Mouse (Mus musculus): ENCODE data around the gene Polg2. TPM values are rescaled to one million over a fixed set of nuclear protein-coding genes. Genes with fewer than 3 reads are reported as not detected.

Gene Polg2
- polyA plus RNA-seq, 1 experiment from 2014 or later: 9.3 TPM

DNA sequence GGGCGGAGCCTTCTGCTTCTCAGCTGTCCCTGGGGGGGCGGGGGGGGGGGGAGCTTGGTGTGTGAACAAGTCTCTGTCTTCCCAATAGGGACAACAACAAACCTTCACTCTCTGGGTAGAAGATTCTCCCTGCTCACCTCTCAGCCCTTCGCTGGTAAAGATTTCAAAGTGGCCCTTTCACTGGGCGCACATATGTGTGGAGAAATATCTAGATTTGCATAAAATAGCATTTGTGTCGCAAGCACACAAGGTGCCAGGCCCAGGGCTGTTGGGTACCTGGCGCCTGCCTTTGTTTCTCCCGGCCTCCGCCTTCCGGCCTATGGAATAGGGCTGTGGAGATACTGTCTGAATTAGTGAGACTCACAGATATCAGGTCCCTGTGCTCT lies 16.5 kb downstream of the Polg2 start:
- Histone ChIP-seq H3K27me3 (replicated peaks; ENCODE audit: control insufficient read depth, insufficient read depth, low read length) (no peaks in the 10 kb centered on the region), H3K36me3 (ENCODE audit: control insufficient read depth, insufficient read depth, low read length) (peaks cover 4% of the 10 kb centered on the region), H3K9ac (ENCODE audit: low read depth, low read length) (no peak overlapping the region), H3K4me3 (ENCODE audit: low read depth, low read length) (no peak overlapping the region), H3K4me2 (peak overlapping the region; percentile 12; the same call in 1 of the 2 replicates), H3K4me1 (replicated peaks; ENCODE audit: control insufficient read depth, insufficient read depth, low read length) (peaks cover 17% of the 10 kb centered on the region), H3K9me3 (ENCODE audit: control insufficient read depth, low read length) (no peaks in the 10 kb centered on the region), H3K27ac (ENCODE audit: low read depth, low read length) (peak overlapping the region; percentile 35)
- no peak for ATAC-seq (replicated peaks; ENCODE audit: low FRiP score)
- 53% methylated on average over 9 of the region's 9 CpGs for WGBS
- DNase-seq (ENCODE audit: low spot score): no peak

DNA sequence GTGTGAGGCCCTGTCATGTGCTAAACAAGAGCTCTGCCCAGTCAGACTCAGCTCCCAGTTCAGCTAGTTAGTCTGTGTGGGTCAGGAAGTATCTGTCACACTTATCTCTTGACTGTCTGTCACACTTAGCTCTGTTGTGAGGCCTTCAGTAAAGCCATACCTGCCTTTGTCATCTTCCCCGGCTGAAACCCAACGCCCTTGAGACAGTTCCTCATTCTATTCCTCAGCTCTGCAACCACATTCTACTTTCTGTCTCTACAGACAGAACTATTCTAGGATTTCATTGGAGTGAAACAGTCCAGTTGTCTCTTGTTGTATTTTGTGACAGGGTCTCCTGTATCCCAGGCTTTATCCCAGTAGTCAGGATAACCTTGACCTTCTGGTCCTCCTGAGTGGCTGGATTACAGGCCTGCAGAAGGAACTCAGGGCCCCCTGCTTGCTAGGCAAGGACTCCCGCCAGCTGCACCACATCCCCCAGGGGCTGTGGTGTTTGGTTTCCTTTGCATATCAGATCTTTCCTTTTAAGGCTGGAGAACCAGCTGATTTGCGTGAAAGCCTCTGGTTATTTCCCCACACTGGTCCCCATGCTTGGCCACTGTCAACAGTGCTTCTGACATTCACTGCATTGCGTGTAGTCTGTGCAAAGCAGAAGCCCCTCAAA lies 17.1 kb downstream of the Polg2 start:
- no peaks in the 10 kb centered on the region; the same call in none of the 2 replicates for H3K36me3 ChIP-seq (ENCODE audit: control insufficient read depth, insufficient read depth, low read length)
- H3K9ac ChIP-seq (ENCODE audit: low read depth, low read length): no peak overlapping the region
- no peak for DNase-seq (ENCODE audit: low spot score)
- H3K4me1 ChIP-seq (replicated peaks; ENCODE audit: control insufficient read depth, insufficient read depth, low read length): peaks cover 17% of the 10 kb centered on the region
- H3K4me2 ChIP-seq: peak overlapping the region; percentile 38; the same call in 1 of the 2 replicates
- no peaks in the 10 kb centered on the region for H3K9me3 ChIP-seq (ENCODE audit: control insufficient read depth, low read length)
- no peaks in the 10 kb centered on the region for H3K27me3 ChIP-seq (replicated peaks; ENCODE audit: control insufficient read depth, insufficient read depth, low read length)
- 15% methylated on average over 5 of the region's 5 CpGs for WGBS
- peak; percentile 50 for ATAC-seq (replicated peaks; ENCODE audit: low FRiP score)
- H3K27ac ChIP-seq (ENCODE audit: low read depth, low read length): peak overlapping the region; percentile 35
- H3K4me3 ChIP-seq (ENCODE audit: low read depth, low read length): no peak overlapping the region

DNA sequence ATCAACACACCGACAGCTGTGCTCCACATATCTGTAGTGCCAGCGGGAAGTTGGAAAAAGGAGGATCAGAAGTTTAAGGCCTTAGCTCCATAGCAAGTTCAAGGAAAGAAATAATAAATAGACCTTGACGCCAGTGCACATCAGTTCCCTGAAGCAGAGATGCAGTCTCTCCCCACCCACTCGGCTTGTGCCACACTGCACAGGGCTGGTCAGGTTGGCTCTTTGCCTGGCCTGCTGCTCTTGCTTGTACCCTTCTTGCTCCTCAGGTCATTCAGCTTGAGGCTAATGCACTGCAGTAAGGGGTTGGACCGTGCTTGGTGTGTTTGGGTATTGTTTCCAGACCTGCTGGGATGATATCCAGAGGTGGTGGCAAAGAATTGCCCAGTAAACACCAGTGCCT lies 18.8 kb downstream of the Polg2 start:
- Histone ChIP-seq H3K9me3 (ENCODE audit: control insufficient read depth, low read length) (no peaks in the 10 kb centered on the region), H3K4me1 (replicated peaks; ENCODE audit: control insufficient read depth, insufficient read depth, low read length) (peaks cover 17% of the 10 kb centered on the region), H3K9ac (ENCODE audit: low read depth, low read length) (no peak overlapping the region), H3K27me3 (replicated peaks; ENCODE audit: control insufficient read depth, insufficient read depth, low read length) (no peaks in the 10 kb centered on the region), H3K4me2 (no peak overlapping the region), H3K36me3 (ENCODE audit: control insufficient read depth, insufficient read depth, low read length) (no peaks in the 10 kb centered on the region), H3K4me3 (ENCODE audit: low read depth, low read length) (no peak overlapping the region), H3K27ac (ENCODE audit: low read depth, low read length) (no peak overlapping the region)
- DNase-seq (ENCODE audit: low spot score) (no peak), ATAC-seq (replicated peaks; ENCODE audit: low FRiP score) (no peak)
- WGBS: 90% methylated on average over 5 of the region's 5 CpGs

DNA sequence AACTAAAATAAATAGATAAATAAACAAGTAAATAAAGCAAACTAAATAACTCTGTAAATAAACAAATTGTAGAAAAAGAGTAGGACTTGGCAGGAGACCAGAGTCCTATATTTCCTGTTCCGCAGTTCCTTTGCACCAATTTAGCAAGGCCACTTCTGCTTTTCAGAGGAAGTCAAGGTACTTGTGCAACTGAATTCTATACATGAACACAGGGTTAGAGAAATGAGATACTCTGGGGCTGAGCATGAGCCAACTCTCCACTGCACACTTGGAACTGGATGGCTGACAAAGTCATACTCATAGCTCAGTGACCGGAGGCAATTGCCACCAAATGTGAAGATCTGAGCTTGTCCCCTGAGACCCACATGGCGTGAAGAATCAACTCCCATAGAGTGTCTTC lies 20.3 kb downstream of the Polg2 start:
- no peak overlapping the region for H3K4me2 ChIP-seq

DNA sequence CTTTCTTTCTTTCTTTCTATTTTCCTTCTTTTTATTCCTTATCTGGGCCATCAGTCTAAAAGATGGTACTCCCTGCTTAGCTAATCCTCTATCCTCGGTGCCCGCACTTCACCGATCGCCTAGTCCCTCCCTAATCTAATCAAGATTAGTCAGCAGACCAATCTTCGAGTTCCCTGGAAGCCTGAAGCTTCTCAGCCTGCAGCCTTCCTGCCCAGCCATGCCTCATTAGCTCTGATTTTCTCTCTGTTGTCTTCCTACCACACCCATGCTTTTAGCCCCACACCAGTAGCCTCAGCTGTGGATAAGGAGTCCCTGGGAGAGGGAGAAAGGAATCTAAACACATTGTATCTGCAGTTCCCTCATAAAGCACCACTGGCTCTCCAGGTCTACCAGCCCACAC lies 23.8 kb downstream of the Polg2 start:
- DNase-seq (ENCODE audit: low spot score): no peak
- WGBS: 49% methylated on average over 5 of the region's 5 CpGs
- Histone ChIP-seq H3K27me3 (replicated peaks; ENCODE audit: control insufficient read depth, insufficient read depth, low read length) (no peaks in the 10 kb centered on the region), H3K9me3 (ENCODE audit: control insufficient read depth, low read length) (no peaks in the 10 kb centered on the region), H3K36me3 (ENCODE audit: control insufficient read depth, insufficient read depth, low read length) (no peaks in the 10 kb centered on the region), H3K4me2 (no peak overlapping the region), H3K4me3 (ENCODE audit: low read depth, low read length) (no peak overlapping the region), H3K4me1 (replicated peaks; ENCODE audit: control insufficient read depth, insufficient read depth, low read length) (peaks cover 10% of the 10 kb centered on the region; the same call in 1 of the 2 replicates), H3K9ac (ENCODE audit: low read depth, low read length) (no peak overlapping the region), H3K27ac (ENCODE audit: low read depth, low read length) (no peak overlapping the region)
- ATAC-seq (replicated peaks; ENCODE audit: low FRiP score): no peak

More for the DNA sequence above, 20.3 kb downstream of the Polg2 start:
- WGBS: 78% methylated on average over 3 of the region's 3 CpGs
- no peak overlapping the region for H3K4me3 ChIP-seq (ENCODE audit: low read depth, low read length)
- H3K9me3 ChIP-seq (ENCODE audit: control insufficient read depth, low read length): no peaks in the 10 kb centered on the region
- no peak overlapping the region for H3K27ac ChIP-seq (ENCODE audit: low read depth, low read length)
- no peak overlapping the region for H3K9ac ChIP-seq (ENCODE audit: low read depth, low read length)
- no peaks in the 10 kb centered on the region for H3K36me3 ChIP-seq (ENCODE audit: control insufficient read depth, insufficient read depth, low read length)
- ATAC-seq (replicated peaks; ENCODE audit: low FRiP score) (no peak), DNase-seq (ENCODE audit: low spot score) (no peak)
- no peaks in the 10 kb centered on the region for H3K27me3 ChIP-seq (replicated peaks; ENCODE audit: control insufficient read depth, insufficient read depth, low read length)
- H3K4me1 ChIP-seq (replicated peaks; ENCODE audit: control insufficient read depth, insufficient read depth, low read length): peaks cover 17% of the 10 kb centered on the region

DNA sequence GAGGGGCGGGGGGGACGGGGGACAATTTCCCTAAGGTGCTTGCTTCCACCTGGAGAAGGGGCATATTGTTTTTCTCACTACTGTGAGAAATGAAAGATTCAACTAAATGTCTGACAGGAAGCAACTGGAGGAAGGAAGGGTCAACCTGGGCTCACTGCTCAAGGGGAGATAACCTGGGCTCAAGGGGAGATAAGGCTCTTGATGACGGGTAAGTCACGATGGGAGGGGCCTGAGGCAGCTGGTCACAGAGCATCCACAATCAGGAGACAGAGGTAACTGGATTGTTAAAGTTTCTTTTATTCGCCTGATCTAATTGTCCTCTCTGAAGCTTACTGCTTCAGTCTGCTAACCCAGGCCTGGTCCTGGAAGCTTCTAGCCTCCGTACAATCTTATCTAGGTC lies 26.0 kb downstream of the Polg2 start:
- H3K9ac ChIP-seq (ENCODE audit: low read depth, low read length): no peak overlapping the region
- ATAC-seq (replicated peaks; ENCODE audit: low FRiP score) (no peak), DNase-seq (ENCODE audit: low spot score) (no peak)
- no peaks in the 10 kb centered on the region for H3K27me3 ChIP-seq (replicated peaks; ENCODE audit: control insufficient read depth, insufficient read depth, low read length)
- H3K27ac ChIP-seq (ENCODE audit: low read depth, low read length): no peak overlapping the region
- no peak overlapping the region for H3K4me3 ChIP-seq (ENCODE audit: low read depth, low read length)
- H3K4me2 ChIP-seq: no peak overlapping the region
- 66% methylated on average over 6 of the region's 6 CpGs for WGBS
- no peaks in the 10 kb centered on the region for H3K9me3 ChIP-seq (ENCODE audit: control insufficient read depth, low read length)
- peaks cover 10% of the 10 kb centered on the region; the same call in 1 of the 2 replicates for H3K4me1 ChIP-seq (replicated peaks; ENCODE audit: control insufficient read depth, insufficient read depth, low read length)
- no peaks in the 10 kb centered on the region for H3K36me3 ChIP-seq (ENCODE audit: control insufficient read depth, insufficient read depth, low read length)

DNA sequence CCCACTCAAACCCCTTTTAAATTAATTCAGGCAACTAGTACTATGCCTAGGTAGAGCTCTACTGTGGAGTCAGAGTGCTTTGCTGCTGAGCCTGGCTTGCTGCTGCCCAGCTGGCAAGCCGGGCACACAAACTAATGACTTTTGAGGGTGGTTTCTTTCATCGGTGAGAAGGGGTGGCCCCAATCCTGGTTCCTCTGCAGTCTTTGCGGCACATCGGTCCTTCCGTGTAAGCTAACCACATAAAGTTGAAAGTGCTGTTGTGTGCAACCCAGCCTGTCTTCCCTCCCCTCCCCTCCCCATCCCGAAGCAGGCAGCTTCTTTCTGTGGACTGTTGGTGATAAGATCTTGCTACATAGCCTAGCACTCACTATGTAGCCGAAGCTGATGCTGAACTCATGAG lies 27.2 kb downstream of the Polg2 start:
- peaks cover 10% of the 10 kb centered on the region; the same call in 1 of the 2 replicates for H3K4me1 ChIP-seq (replicated peaks; ENCODE audit: control insufficient read depth, insufficient read depth, low read length)
- H3K9me3 ChIP-seq (ENCODE audit: control insufficient read depth, low read length): peaks cover 2% of the 10 kb centered on the region; the same call in 1 of the 2 replicates
- no peak overlapping the region for H3K4me3 ChIP-seq (ENCODE audit: low read depth, low read length)
- H3K4me2 ChIP-seq: no peak overlapping the region; the same call in 1 of the 2 replicates
- H3K36me3 ChIP-seq (ENCODE audit: control insufficient read depth, insufficient read depth, low read length): no peaks in the 10 kb centered on the region
- WGBS: 44% methylated on average over 7 of the region's 7 CpGs
- no peak for DNase-seq (ENCODE audit: low spot score)
- no peaks in the 10 kb centered on the region for H3K27me3 ChIP-seq (replicated peaks; ENCODE audit: control insufficient read depth, insufficient read depth, low read length)
- no peak overlapping the region for H3K9ac ChIP-seq (ENCODE audit: low read depth, low read length)
- no peak overlapping the region for H3K27ac ChIP-seq (ENCODE audit: low read depth, low read length)
- ATAC-seq (replicated peaks; ENCODE audit: low FRiP score): no peak

DNA sequence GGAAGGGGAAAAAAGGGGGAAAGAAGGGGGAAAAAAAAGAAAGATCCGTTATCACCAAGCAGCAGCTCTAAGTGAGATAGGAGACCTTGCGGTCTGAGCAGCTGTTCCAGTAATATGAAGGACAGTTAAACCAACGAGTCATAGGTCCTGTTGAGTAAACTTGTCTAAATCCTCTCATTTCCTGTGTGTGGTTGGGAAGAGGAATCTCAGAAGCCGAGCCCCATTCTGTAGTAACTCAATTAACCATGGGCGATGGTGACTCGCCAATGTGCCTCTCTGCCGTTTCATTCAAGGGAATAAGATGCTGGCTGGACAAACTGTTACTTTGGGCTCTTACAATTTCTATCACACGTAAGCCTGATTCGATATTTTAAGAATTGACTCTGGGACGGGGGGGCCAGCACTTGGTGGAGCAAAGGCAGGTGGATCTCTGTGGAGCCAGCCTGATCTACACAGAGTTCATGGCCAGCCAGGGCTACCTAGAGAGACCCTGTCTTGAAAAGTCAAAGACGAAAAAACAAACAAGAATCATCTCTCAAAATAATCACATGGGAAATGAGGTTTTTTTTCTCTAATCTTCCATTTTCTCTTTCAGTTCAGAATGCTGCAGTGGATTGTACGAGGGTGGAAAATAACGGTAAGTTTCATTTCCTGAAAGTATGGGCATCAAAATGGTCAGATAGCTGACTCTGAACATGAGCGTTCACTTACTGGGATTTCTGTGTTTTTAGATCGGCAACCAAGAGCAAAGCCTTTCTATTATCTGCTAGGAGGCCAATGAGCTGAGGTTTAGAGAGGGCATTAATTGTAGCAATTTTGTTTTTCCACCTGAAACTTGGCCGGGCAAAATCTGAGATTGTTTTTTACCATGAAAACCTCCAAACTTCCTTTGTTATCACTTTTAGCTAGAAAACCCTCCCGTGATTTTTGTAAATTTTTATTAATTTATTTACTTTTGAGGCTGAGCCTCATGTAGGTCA lies 28.0 kb downstream of the Polg2 start, which contains the start of gene Milr1:
Milr1 (plus strand) TSS at position 188 of the 980 bp plus-strand sequence.
- DNase-seq (ENCODE audit: low spot score): no peak
- ATAC-seq (replicated peaks; ENCODE audit: low FRiP score): no peak
- Histone ChIP-seq H3K36me3 (ENCODE audit: control insufficient read depth, insufficient read depth, low read length) (no peaks in the 10 kb centered on the region), H3K9ac (ENCODE audit: low read depth, low read length) (no peak within 1 kb of the TSS), H3K27me3 (replicated peaks; ENCODE audit: control insufficient read depth, insufficient read depth, low read length) (no peaks in the 10 kb centered on the region), H3K4me3 (ENCODE audit: low read depth, low read length) (no peak within 1 kb of the TSS), H3K27ac (ENCODE audit: low read depth, low read length) (no peak within 1 kb of the TSS; the same call in 1 of the 2 replicates), H3K4me2 (peak within 1 kb of the TSS; percentile 27), H3K4me1 (replicated peaks; ENCODE audit: control insufficient read depth, insufficient read depth, low read length) (peaks cover 10% of the 10 kb centered on the region; the same call in 1 of the 2 replicates), H3K9me3 (ENCODE audit: control insufficient read depth, low read length) (peaks cover 2% of the 10 kb centered on the region; the same call in 1 of the 2 replicates)
- WGBS: 52% methylated on average over 17 of the region's 17 CpGs

All from liver, embryonic 11.5 days (tissue).